Mouse (Mus musculus): ENCODE results near the gene Ube2g1. TPM values are rescaled to one million over a fixed set of nuclear protein-coding genes. Genes with fewer than 3 reads are reported as not detected.
A peak's percentile ranks its signal among the peaks of the same experiment; 100 is the strongest.

Gene Ube2g1
- total and polyA plus RNA-seq, 3 experiments = 14.0 to 65.0 (median 53.8) TPM

DNA sequence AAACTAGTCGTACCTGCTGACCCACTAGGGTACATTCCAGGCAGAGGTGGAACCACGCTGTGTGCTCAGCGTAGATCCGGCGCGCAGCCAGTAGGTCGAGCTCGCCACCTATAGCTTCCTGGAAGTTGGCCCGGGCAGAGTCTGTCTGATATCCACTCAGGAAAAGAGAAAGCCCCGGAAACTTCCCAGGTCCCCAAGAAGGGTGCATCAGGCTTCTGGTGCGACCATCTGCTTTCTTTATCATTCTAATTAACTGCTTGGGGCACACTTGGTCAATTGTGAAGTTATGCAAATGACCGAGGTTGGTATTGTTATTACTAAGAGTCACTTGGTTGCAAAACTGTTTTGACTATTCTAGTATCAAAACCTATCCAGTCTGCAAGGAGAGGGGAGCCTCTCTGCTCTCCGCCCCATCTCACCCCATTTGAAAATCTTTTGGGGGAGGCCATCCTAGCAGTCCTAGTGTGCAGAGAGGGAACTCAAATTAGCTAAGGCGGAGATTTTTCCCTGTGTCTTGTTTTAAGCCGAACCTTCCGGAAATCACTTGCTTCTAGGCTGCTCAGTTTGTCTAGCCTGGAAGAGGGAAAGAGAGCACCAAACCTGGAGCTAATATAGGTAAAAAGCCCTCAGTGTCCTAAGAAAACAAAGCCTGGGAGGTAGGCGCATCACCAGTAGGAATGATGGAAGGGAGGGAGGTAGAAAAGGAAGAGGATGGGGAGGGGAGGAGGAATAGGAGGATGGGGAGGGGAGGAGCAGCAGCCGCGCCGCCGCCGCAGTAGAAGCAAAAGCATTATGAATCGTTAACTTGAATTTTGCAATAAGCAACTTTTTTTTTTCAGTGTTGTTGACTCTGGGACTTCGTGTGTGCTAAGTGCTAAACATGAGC, 30.4 kb upstream of the Ube2g1 start:
- intact Hi-C loops (cut with DNase I) = loop anchor here (10.0 kb wide), 1 partner anchor 428 kb away; no protein-coding TSS in a partner anchor
- Histone ChIP-seq H3K79me2 (replicated peaks; ENCODE audit: control insufficient read depth, insufficient read depth, low read length) (no peaks in the 10 kb centered on the region), H3K27ac (no peak overlapping the region), H3K27me3 (ENCODE audit: control insufficient read depth, insufficient read depth, low read length) (no peaks in the 10 kb centered on the region), H3K36me3 (ENCODE audit: control insufficient read depth, insufficient read depth, low read length) (no peaks in the 10 kb centered on the region), H3K9ac (ENCODE audit: low read depth, low read length) (peak overlapping the region; percentile 19; the same call in 1 of the 2 replicates), H3K4me1 (ENCODE audit: control insufficient read depth, insufficient read depth, low read length) (no peaks in the 10 kb centered on the region; the same call in 1 of the 2 replicates), H3K4me3 (peak overlapping the region; percentile 38)
- peak; percentile 39 to 41 for DNase-seq
- 4% methylated on average over 24 of the region's 24 CpGs for WGBS
- no peak for TF ChIP-seq CTCF (IDR thresholded peaks at IDR 0.05)
- TF ChIP-seq POLR2A (IDR thresholded peaks at IDR 0.05; ENCODE audit: insufficient read depth, low read depth, low read length) = no peak
- TF ChIP-seq EP300 (IDR thresholded peaks at IDR 0.05; ENCODE audit: insufficient read depth, low read depth, low read length) = no peak

GRCm38 (mm10) chr11:72578471-72578870, 28.6 kb upstream of the Ube2g1 start:
- no peak overlapping the region for H3K9ac ChIP-seq (ENCODE audit: low read depth, low read length)
- no peak for DNase-seq
- H3K4me3 ChIP-seq = no peak overlapping the region
- H3K27ac ChIP-seq = no peak overlapping the region
- intact Hi-C loops (cut with DNase I) = loop anchor here (10.0 kb wide), 1 partner anchor 426 kb away; no protein-coding TSS in a partner anchor
- H3K27me3 ChIP-seq (ENCODE audit: control insufficient read depth, insufficient read depth, low read length) = no peaks in the 10 kb centered on the region
- no peaks in the 10 kb centered on the region for H3K79me2 ChIP-seq (replicated peaks; ENCODE audit: control insufficient read depth, insufficient read depth, low read length)
- no peaks in the 10 kb centered on the region; the same call in 1 of the 2 replicates for H3K4me1 ChIP-seq (ENCODE audit: control insufficient read depth, insufficient read depth, low read length)
- WGBS = 86% methylated on average over 4 of the region's 4 CpGs
- TF ChIP-seq POLR2A (IDR thresholded peaks at IDR 0.05; ENCODE audit: insufficient read depth, low read depth, low read length) (no peak), CTCF (IDR thresholded peaks at IDR 0.05) (no peak), EP300 (IDR thresholded peaks at IDR 0.05; ENCODE audit: insufficient read depth, low read depth, low read length) (no peak)
- H3K36me3 ChIP-seq (ENCODE audit: control insufficient read depth, insufficient read depth, low read length) = no peaks in the 10 kb centered on the region

DNA sequence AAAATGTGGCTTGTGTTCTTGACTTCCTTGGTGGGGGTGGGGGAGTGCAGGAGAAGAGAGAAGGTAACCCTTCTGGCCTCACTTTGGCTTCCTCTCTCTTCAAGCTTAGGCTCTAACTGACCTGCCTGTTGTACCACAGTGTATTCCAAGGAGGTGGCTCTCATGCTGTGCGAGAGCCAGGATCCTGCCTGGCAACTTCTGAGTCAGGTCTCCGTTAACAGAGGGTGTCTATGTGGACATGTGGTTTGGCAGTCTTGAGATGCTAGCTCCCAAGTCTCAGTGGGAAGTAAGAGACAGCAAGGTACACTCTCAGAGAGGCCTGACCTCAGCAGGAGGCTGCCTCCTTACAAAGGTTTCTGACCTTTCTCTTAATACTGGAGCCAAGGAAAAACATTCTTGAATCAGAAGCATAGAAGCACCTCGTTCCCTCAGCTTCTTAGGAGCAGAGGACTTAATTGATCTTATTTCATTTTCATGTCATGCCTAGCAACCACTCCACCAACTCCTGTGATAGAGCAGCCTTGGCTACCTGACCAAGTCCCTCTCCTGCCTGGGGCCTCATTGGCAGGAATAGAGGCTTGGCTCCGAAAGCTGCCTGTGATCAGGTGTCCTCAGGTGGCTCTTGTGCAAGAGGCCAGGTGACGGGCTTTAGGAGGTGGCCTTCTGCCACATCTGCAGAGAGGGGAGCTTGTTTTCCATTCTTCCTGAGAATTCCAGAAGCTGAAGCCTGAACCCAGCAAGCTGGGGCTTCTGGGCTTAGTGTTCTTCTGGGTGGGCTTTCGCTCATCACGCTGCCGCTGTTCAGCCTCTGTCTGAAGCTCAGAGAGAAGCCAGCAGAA, 25.3 kb upstream of the Ube2g1 start:
- H3K27me3 ChIP-seq (ENCODE audit: control insufficient read depth, insufficient read depth, low read length) = no peaks in the 10 kb centered on the region
- no peak for DNase-seq
- no peaks in the 10 kb centered on the region for H3K4me1 ChIP-seq (ENCODE audit: control insufficient read depth, insufficient read depth, low read length)
- intact Hi-C loops (cut with DNase I) = no loop called here
- TF ChIP-seq POLR2A (IDR thresholded peaks at IDR 0.05; ENCODE audit: insufficient read depth, low read depth, low read length) = no peak
- TF ChIP-seq CTCF (IDR thresholded peaks at IDR 0.05) = no peak
- TF ChIP-seq EP300 (IDR thresholded peaks at IDR 0.05; ENCODE audit: insufficient read depth, low read depth, low read length) = no peak
- H3K27ac ChIP-seq = no peak overlapping the region
- no peaks in the 10 kb centered on the region for H3K36me3 ChIP-seq (ENCODE audit: control insufficient read depth, insufficient read depth, low read length)
- 80% methylated on average over 8 of the region's 8 CpGs for WGBS
- H3K79me2 ChIP-seq (replicated peaks; ENCODE audit: control insufficient read depth, insufficient read depth, low read length) = no peaks in the 10 kb centered on the region
- no peak overlapping the region for H3K9ac ChIP-seq (ENCODE audit: low read depth, low read length)
- no peak overlapping the region for H3K4me3 ChIP-seq

DNA sequence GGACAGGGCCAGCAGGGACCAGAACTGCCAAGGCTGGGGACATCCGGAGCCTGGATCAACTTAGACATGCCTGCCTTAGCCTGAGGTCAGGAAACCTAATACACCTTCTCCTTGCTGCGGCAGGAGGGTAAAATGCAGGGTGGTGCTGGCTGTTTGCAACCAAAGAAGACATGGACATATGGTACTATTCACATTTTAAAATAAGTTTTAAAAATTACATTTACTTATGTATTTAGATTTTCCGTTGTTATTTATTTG, 24.7 kb upstream of the Ube2g1 start:
- Histone ChIP-seq H3K4me1 (ENCODE audit: control insufficient read depth, insufficient read depth, low read length) (no peaks in the 10 kb centered on the region), H3K79me2 (replicated peaks; ENCODE audit: control insufficient read depth, insufficient read depth, low read length) (no peaks in the 10 kb centered on the region), H3K4me3 (no peak overlapping the region), H3K27me3 (ENCODE audit: control insufficient read depth, insufficient read depth, low read length) (no peaks in the 10 kb centered on the region), H3K36me3 (ENCODE audit: control insufficient read depth, insufficient read depth, low read length) (no peaks in the 10 kb centered on the region), H3K27ac (no peak overlapping the region), H3K9ac (ENCODE audit: low read depth, low read length) (no peak overlapping the region)
- TF ChIP-seq POLR2A (IDR thresholded peaks at IDR 0.05; ENCODE audit: insufficient read depth, low read depth, low read length) (no peak), CTCF (IDR thresholded peaks at IDR 0.05) (no peak), EP300 (IDR thresholded peaks at IDR 0.05; ENCODE audit: insufficient read depth, low read depth, low read length) (no peak)
- intact Hi-C loops (cut with DNase I) = no loop called here
- DNase-seq = no peak
- 83% methylated on average over 3 of the region's 3 CpGs for WGBS

GRCm38 (mm10) chr11:72583092-72583491, 24.0 kb upstream of the Ube2g1 start:
- DNase-seq = no peak
- intact Hi-C loops (cut with DNase I) = no loop called here
- H3K27me3 ChIP-seq (ENCODE audit: control insufficient read depth, insufficient read depth, low read length) = no peaks in the 10 kb centered on the region
- no peak for TF ChIP-seq EP300 (IDR thresholded peaks at IDR 0.05; ENCODE audit: insufficient read depth, low read depth, low read length)
- TF ChIP-seq CTCF (IDR thresholded peaks at IDR 0.05) = no peak
- TF ChIP-seq POLR2A (IDR thresholded peaks at IDR 0.05; ENCODE audit: insufficient read depth, low read depth, low read length) = no peak
- no peaks in the 10 kb centered on the region for H3K79me2 ChIP-seq (replicated peaks; ENCODE audit: control insufficient read depth, insufficient read depth, low read length)
- H3K4me3 ChIP-seq = no peak overlapping the region
- no peak overlapping the region for H3K27ac ChIP-seq
- H3K36me3 ChIP-seq (ENCODE audit: control insufficient read depth, insufficient read depth, low read length) = no peaks in the 10 kb centered on the region
- no peaks in the 10 kb centered on the region for H3K4me1 ChIP-seq (ENCODE audit: control insufficient read depth, insufficient read depth, low read length)
- WGBS = 92% methylated on average over 2 of the region's 2 CpGs
- no peak overlapping the region for H3K9ac ChIP-seq (ENCODE audit: low read depth, low read length)

Data from heart, adult 2 months (tissue).